Mouse (Mus musculus): ENCODE results near the gene Ticam1. TPM values are rescaled to one million over a fixed set of nuclear protein-coding genes. Genes with fewer than 3 reads are reported as not detected.
"Not testable (repeated sequence)": the region's sequence is repeated elsewhere in the genome, so short reads cannot be mapped to it uniquely, and the experiment has no call there.

The Ticam1 gene
- total RNA-seq, 2 experiments from 2014 or later, result 2.6 to 4.6 TPM

DNA sequence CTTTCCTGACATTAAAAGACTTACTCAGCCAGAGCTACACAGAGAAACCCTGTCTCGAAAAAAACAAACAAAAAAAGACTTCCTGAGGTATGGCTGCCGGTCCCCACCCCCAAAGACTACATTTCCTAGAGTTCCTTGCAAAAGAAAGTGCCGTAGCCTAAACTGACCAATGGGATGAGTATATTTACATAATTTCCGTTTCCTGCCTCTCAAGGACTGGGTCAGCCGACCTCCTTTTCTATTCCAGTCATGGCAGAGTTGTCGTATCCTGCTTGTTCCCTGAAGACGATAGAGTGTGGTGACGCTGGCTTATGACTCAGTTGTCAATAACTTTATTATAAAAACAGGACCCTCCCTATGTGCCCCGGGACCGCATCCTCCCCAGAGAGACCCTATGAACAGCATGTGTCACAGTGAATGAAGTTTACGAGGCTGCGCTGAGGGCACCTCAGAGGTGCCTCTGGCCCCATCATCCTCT, 7.4 kb downstream of the Ticam1 start:
- ATAC-seq (replicated peaks; ENCODE audit: low FRiP score, poor library complexity, severe bottlenecking), result peak; percentile 62

GRCm38 (mm10) chr17:56266271-56266670, 10.3 kb downstream of the Ticam1 start:
- no peak for ATAC-seq (replicated peaks; ENCODE audit: low FRiP score, poor library complexity, severe bottlenecking)

DNA sequence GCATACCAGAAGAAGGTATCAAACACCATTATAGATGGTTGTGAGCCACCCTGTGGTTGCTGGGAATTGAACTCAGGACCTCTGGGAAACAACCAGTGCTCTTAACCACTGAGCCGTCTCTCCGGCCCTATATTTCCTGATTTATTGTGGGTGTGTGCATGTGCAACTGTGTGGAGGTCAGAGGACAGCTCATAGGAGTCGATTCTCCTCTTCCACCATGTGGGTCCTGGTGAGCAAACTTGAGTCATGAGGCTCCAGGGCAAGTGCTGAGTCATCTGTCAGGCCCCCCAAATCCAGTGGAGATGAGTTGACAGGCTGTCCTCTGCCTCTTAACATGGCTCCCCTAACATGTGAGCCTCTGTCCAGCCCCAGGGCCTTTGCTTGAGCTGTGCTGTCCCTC, 10.7 kb downstream of the Ticam1 start:
- ATAC-seq (replicated peaks; ENCODE audit: low FRiP score, poor library complexity, severe bottlenecking), result no peak

GRCm38 (mm10) chr17:56265011-56265410, 11.6 kb downstream of the Ticam1 start:
- ATAC-seq (replicated peaks; ENCODE audit: low FRiP score, poor library complexity, severe bottlenecking), result no peak

DNA sequence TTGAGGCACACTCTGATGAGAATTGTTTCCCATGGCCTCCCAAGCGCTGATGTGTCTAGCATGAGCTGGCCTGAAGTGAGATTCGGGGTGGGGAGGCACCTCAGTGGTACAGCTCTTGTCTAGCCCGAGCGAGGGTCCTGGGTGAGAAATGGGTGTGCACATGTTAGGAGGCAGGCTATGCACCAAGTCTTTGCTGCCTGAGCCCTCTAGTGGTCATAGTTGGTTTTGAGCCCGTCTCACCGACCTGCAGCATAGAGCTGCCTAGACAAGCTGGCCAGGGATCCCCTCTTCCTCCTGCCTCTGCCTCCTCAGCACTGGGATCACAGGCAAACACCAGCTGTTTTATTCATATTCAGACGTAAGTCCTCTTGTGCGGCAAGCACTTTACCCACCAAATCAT, 12.6 kb downstream of the Ticam1 start:
- peak; percentile 92 for ATAC-seq (replicated peaks; ENCODE audit: low FRiP score, poor library complexity, severe bottlenecking)

DNA sequence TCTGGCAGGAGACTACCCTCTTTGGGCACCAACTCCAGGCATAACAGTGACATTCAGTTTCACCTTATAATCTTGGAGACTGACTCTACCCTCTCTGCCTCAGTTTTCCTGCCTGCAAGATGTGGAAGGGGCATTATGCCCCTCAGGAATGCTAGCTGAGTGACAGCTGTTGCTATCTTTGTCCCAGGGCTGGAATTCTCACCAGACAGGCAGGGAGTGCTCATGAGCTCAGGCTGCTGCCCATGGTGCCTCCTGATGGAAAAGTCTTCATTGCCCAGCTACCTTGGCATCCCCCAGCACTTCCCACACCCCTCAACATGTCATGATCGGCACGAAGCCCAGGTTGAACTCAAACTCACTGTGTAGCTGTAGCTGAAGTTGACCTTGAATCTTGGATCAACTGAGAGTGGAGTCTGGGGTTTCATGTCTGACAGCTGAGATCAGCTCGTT, 13.9 kb downstream of the Ticam1 start:
- no peak for ATAC-seq (replicated peaks; ENCODE audit: low FRiP score, poor library complexity, severe bottlenecking)

DNA sequence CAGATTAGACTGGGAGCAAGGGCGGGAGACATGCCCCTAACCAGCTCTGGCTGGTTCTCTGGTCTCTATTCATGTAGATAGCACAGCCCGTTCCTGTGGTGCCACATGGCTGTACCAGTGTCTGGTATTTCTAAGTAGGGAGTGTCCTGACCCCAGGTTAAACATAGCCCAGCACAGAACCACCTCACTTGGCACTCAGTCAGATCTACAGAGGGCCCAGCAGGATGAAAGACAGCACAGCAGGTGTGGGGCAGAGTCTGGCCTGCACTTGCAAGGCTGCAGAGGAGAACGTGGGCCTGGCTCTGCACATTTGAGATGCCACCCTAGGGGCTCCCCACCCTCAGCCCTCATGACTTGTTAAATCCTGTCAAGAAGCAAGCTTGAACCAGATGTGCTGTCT, 15.4 kb downstream of the Ticam1 start:
- ATAC-seq (replicated peaks; ENCODE audit: low FRiP score, poor library complexity, severe bottlenecking), result no peak

DNA sequence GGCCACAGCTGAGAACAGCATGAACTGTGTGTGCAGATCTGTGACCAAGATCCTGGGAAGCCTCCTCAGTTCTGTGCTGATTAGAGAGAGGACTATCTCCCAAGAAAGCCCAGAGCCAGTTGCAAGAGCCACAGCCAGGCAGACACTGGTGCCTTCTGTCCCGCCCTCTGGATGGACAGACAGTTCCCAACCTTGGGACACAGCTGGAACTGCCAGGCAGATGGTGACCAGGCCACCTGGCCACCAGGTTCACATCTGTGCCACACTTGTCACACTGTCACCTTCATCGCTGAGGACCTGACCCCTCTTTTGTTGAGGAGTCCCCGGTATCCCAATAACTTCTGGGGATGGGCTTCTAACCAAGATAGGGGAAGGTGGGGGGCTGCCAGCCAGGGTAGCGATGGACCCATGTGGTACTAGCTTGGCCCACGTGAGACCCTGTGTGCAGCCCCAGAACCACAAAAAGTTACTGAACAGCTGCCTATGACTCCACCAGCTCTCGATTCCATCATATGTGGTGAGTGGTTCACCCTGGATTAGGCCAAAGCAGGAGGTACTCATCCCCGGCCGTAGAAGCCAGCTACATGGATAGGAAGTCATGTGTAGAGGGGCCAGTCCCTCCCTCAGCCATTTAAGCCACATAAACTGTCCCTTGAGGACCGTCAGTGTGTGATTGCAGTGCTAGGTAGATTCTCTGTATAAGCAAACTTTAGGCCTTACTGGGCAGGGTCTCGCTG, 17.1 kb downstream of the Ticam1 start:
- no peak for ATAC-seq (replicated peaks; ENCODE audit: low FRiP score, poor library complexity, severe bottlenecking)

DNA sequence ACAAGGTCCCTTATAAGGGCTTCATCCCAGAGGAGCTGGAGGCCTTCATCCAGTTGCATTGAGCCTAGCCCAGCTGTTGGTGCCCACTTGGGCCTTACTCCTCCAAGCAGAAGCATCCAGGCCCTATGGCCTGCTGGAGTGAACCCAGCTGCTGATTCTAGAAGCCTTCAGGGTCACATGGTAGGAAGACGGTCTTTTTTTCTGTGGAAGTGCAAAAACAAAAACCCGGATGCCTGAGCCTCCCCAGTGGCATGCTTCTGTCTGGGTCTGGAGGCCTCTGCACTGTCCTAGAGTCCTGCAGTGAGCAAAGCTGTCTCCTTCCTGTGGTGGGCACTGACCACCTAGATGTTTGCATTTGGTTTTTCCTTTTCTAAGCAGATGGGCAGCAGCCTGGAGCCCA, 17.8 kb downstream of the Ticam1 start:
- not testable (repeated sequence) for ATAC-seq (replicated peaks; ENCODE audit: low FRiP score, poor library complexity, severe bottlenecking)

GRCm38 (mm10) chr17:56258269-56258668, 18.3 kb downstream of the Ticam1 start:
- not testable (repeated sequence) for ATAC-seq (replicated peaks; ENCODE audit: low FRiP score, poor library complexity, severe bottlenecking)

- no peak for ATAC-seq (replicated peaks; ENCODE audit: low FRiP score, poor library complexity, severe bottlenecking)
Measured at GRCm38 (mm10) chr17:56257181-56257894, 19.2 kb downstream of the Ticam1 start.

DNA sequence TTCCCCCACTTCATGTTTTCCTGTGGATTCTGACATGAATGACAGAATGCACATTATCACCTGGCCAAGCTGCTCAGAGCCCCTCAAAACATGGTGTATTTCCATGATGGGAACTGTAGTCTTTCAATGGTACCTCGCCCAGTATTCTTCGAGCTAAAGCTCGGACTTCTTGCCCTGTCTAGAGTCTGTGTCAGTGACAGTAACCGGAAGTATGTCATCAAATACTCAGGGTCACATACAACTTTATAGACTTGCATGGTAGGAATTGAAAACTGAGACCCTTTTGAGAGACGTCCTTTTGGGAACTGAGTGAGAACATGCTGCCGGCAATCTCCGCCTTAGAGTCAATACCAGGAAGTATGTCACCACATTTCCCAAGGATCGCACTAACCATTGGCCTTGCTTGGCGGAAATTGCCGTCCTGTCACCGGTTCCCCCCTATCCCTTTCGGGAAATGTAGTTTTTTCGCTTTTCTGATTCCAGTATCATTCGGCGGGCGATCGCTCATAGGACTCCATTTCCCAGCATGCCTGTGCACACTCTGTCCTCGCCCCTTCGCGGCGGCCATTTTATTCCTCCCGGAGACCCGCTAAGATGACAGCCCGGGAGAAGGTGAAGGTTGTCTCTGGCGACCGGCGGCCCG, 20.2 kb downstream of the Ticam1 start, which contains the start of gene Fem1a:
TSS of gene Fem1a (plus strand) at position 572 of the 643 bp plus-strand sequence.
- ATAC-seq (replicated peaks; ENCODE audit: low FRiP score, poor library complexity, severe bottlenecking), result peak; percentile 89

- peak; percentile 87 for ATAC-seq (replicated peaks; ENCODE audit: low FRiP score, poor library complexity, severe bottlenecking)
Measured at GRCm38 (mm10) chr17:56255863-56256238, 20.7 kb downstream of the Ticam1 start.

- no peak for ATAC-seq (replicated peaks; ENCODE audit: low FRiP score, poor library complexity, severe bottlenecking)
Measured at GRCm38 (mm10) chr17:56255429-56255828, 21.2 kb downstream of the Ticam1 start.

- no peak for ATAC-seq (replicated peaks; ENCODE audit: low FRiP score, poor library complexity, severe bottlenecking)
Measured at GRCm38 (mm10) chr17:56254695-56255094, 21.9 kb downstream of the Ticam1 start.

DNA sequence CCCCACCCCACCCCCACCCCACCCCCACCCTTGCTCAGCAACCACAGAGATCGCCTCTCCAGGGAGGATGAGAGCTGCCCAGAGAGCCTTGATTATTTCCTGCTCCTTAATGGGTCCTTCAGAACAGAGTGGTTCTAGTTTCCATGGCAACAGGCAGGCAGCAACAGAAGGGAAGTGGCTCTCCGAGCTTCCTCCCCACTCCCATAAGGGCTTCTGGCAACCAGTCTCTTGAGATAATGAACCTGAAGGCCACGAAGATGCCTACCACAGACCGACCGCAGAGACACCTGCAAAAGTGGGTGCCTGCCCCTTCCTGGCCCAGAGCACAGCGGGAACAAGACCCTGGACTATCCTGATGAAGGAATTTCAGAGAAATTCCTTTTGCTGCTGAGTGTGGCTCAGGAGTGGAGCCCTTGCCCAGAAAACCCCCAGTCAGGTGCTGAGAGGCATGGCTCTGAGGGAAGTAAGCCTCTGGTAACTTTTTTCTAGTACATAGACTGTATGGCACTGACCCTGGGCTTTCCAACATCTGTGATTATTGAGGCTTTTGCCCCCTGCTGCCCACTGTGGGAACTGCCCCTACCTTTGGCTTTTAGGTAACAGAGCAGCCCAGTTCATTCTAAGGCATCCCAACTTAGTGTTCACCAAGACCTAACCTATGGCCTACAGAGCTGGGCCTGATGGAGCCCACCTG, 25.3 kb downstream of the Ticam1 start:
- ATAC-seq (replicated peaks; ENCODE audit: low FRiP score, poor library complexity, severe bottlenecking), result no peak; the same call in 1 of the 2 replicates

DNA sequence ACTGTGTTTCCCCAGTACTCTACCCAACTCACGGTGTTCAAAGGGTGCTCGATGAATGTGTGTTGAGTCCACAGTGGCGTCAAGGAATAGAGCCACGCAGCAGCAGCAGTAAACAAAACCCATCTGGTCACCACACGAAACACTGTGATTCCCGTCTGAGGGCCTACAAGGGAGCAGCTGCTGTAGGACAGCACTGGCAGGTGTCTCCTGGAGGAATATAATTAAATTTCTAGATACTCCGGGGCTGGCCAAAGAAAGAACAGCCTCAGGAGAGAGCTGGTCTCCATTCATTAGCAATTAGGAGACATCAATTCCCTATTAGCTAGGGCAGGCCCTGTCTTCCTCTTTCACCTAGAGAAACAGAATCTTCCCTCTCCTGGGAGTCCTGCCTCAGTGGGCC, 31.0 kb downstream of the Ticam1 start:
- ATAC-seq (replicated peaks; ENCODE audit: low FRiP score, poor library complexity, severe bottlenecking), result no peak

DNA sequence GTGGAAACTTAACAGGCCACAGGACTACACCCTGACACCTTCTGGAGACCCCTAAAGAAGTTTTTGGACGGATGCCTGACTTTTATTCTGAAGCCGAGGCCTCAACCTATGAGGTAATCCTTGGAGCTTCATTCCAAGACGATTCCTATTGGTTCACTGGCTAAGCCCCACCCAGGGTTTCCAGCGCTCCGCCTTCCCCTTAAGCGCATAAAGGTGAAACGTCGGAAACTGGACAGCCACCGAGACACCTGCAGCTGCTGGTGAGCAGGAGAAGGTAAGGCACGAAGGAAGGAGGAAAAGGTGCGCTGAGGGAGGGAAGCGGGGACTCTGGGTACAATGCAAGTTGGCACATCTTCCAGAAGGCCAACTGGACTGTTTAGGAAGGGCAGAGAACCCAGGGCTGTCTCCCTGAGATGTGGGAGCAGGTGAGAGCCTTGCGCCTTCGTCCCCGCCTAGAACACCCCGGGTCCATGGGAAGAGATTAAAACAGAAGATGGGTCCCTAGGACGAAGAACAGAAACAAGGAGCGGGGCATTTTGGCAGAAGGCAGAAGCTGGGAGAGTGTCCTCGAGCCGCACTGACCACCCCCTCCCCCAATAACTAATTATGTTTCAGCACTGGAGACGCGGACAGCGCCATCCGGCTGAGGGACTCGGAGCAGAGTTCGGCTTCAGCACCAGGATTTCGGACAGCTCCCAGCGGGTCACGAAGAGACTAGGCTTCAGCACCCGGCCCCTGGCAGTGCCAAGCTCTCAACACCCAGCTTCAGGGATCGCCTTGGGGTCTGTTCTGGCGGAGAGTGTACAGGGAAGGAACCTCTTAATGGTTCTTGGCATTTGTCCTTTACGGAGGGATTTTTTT, 34.8 kb downstream of the Ticam1 start:
- ATAC-seq (replicated peaks; ENCODE audit: low FRiP score, poor library complexity, severe bottlenecking), result peak; percentile 66

DNA sequence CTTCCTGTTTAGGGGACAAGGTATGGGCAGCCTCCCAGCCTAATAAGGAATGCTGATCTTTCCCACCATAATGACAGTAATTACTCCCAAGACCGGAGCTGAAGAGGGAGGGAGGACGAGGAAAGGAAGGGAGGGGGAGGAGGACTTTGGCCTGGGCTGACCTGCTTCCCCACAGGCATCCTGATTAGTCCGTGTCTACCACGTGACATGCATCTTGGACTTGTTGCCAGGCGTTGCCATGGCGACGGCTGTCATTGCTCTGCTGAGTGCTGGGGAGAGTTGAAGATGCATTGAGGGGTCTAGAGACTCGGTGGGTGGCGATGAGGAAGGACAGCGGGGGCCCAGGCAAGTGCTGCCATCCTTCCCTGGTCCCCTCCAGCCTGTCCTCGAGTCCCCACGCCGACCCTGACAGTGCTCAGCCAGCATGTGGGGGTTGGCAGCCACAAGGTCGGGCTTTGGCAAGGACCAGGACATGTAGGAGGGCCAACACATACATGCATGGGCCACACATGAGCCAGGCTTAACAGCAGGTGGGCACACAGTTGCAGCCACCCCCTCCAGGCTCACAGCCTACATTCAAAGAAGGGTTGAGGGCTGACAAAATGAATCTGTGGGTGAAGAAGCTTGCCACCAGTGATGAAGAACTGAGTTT, 42.6 kb downstream of the Ticam1 start:
- ATAC-seq (replicated peaks; ENCODE audit: low FRiP score, poor library complexity, severe bottlenecking), result no peak
